Mouse (Mus musculus): Measurements from ENCODE around the gene Tinf2. TPM values are rescaled to one million over a fixed set of nuclear protein-coding genes. Genes with fewer than 3 reads are reported as not detected.

The Tinf2 gene
- 54.5 TPM for polyA plus RNA-seq (2015; fragmentation: Illumina TruSeq; extraction: RNeasy Lipid Tissue Mini Kit (QIAGEN cat#74804); ENCODE audit: insufficient read depth, low replicate concordance)

GRCm38 (mm10) chr14:55681160-55682117, at the start of gene Tinf2:
Tinf2 (minus strand) TSS chr14:55681820.

GRCm38 (mm10) chr14:55721700-55722437, 40.2 kb upstream of the Tinf2 start, which contains the start of gene Rabggta:
Rabggta (minus strand) TSS chr14:55722263.

GRCm38 (mm10) chr14:55713729-55714122, 32.1 kb upstream of the Tinf2 start, which contains the start of gene Tgm1:
Tgm1 (minus strand) TSS chr14:55713926.

GRCm38 (mm10) chr14:55671833-55672740, 9.5 kb downstream of the Tinf2 start, which contains the start of the genes Gmpr2 and Nedd8:
Gmpr2 (plus strand) TSS chr14:55671941.
Nedd8 (minus strand) TSS chr14:55672124.

GRCm38 (mm10) chr14:55659960-55660573, 21.6 kb downstream of the Tinf2 start, which contains the start of gene Mdp1:
Mdp1 (minus strand) TSS chr14:55660508.

GRCm38 (mm10) chr14:55649884-55650283, 31.7 kb downstream of the Tinf2 start, which contains the start of gene Tssk4:
Tssk4 (plus strand) TSS chr14:55650184.

GRCm38 (mm10) chr14:55643060-55643907, 38.3 kb downstream of the Tinf2 start, which contains the start of gene Tm9sf1:
Tm9sf1 (minus strand) TSS chr14:55643806.

GRCm38 (mm10) chr14:55637795-55638194, 43.8 kb downstream of the Tinf2 start, which contains the start of gene Gm49378:
Gm49378 (minus strand) TSS chr14:55637895.

GRCm38 (mm10) chr14:55635523-55636007, 46.1 kb downstream of the Tinf2 start, which contains the start of gene Ipo4:
Ipo4 (minus strand) TSS chr14:55635957.

Other genes with a start within 250 kb of the Tinf2 start
- 26.8 TPM for gene Dhrs4, start 203.1 kb downstream of the Tinf2 start, polyA plus RNA-seq (2015; fragmentation: Illumina TruSeq; extraction: RNeasy Lipid Tissue Mini Kit (QIAGEN cat#74804); ENCODE audit: insufficient read depth, low replicate concordance)
- 0.87 TPM for gene Carmil3, start 191.2 kb downstream of the Tinf2 start, polyA plus RNA-seq (2015; fragmentation: Illumina TruSeq; extraction: RNeasy Lipid Tissue Mini Kit (QIAGEN cat#74804); ENCODE audit: insufficient read depth, low replicate concordance)
- not detected for gene Cpne6, start 171.4 kb downstream of the Tinf2 start, polyA plus RNA-seq (2015; fragmentation: Illumina TruSeq; extraction: RNeasy Lipid Tissue Mini Kit (QIAGEN cat#74804); ENCODE audit: insufficient read depth, low replicate concordance)
- gene Nrl, start 156.8 kb downstream of the Tinf2 start, polyA plus RNA-seq (2015; fragmentation: Illumina TruSeq; extraction: RNeasy Lipid Tissue Mini Kit (QIAGEN cat#74804); ENCODE audit: insufficient read depth, low replicate concordance): not detected
- gene Pck2, start 141.6 kb downstream of the Tinf2 start, polyA plus RNA-seq (2015; fragmentation: Illumina TruSeq; extraction: RNeasy Lipid Tissue Mini Kit (QIAGEN cat#74804); ENCODE audit: insufficient read depth, low replicate concordance): 23.0 TPM
- 64.7 TPM for gene Dcaf11, start 121.8 kb downstream of the Tinf2 start, polyA plus RNA-seq (2015; fragmentation: Illumina TruSeq; extraction: RNeasy Lipid Tissue Mini Kit (QIAGEN cat#74804); ENCODE audit: insufficient read depth, low replicate concordance)
- not detected for gene A730061H03Rik, start 121.4 kb downstream of the Tinf2 start, polyA plus RNA-seq (2015; fragmentation: Illumina TruSeq; extraction: RNeasy Lipid Tissue Mini Kit (QIAGEN cat#74804); ENCODE audit: insufficient read depth, low replicate concordance)
- not detected for gene Fitm1, start 106.2 kb downstream of the Tinf2 start, polyA plus RNA-seq (2015; fragmentation: Illumina TruSeq; extraction: RNeasy Lipid Tissue Mini Kit (QIAGEN cat#74804); ENCODE audit: insufficient read depth, low replicate concordance)
- gene Psme1, start 103.7 kb downstream of the Tinf2 start, polyA plus RNA-seq (2015; fragmentation: Illumina TruSeq; extraction: RNeasy Lipid Tissue Mini Kit (QIAGEN cat#74804); ENCODE audit: insufficient read depth, low replicate concordance): 474 TPM
- 11.9 TPM for gene Emc9, start 96.5 kb downstream of the Tinf2 start, polyA plus RNA-seq (2015; fragmentation: Illumina TruSeq; extraction: RNeasy Lipid Tissue Mini Kit (QIAGEN cat#74804); ENCODE audit: insufficient read depth, low replicate concordance)
- 451 TPM for gene Psme2, start 90.7 kb downstream of the Tinf2 start, polyA plus RNA-seq (2015; fragmentation: Illumina TruSeq; extraction: RNeasy Lipid Tissue Mini Kit (QIAGEN cat#74804); ENCODE audit: insufficient read depth, low replicate concordance)
- gene Rnf31, start 90.1 kb downstream of the Tinf2 start, polyA plus RNA-seq (2015; fragmentation: Illumina TruSeq; extraction: RNeasy Lipid Tissue Mini Kit (QIAGEN cat#74804); ENCODE audit: insufficient read depth, low replicate concordance): 67.4 TPM
- gene Irf9, start 78.2 kb downstream of the Tinf2 start, polyA plus RNA-seq (2015; fragmentation: Illumina TruSeq; extraction: RNeasy Lipid Tissue Mini Kit (QIAGEN cat#74804); ENCODE audit: insufficient read depth, low replicate concordance): 106 TPM
- gene Rec8, start 63.8 kb downstream of the Tinf2 start, polyA plus RNA-seq (2015; fragmentation: Illumina TruSeq; extraction: RNeasy Lipid Tissue Mini Kit (QIAGEN cat#74804); ENCODE audit: insufficient read depth, low replicate concordance): 2.6 TPM
- 21.3 TPM for gene Ipo4, start 45.9 kb downstream of the Tinf2 start, polyA plus RNA-seq (2015; fragmentation: Illumina TruSeq; extraction: RNeasy Lipid Tissue Mini Kit (QIAGEN cat#74804); ENCODE audit: insufficient read depth, low replicate concordance)
- gene Gm49378, start 43.9 kb downstream of the Tinf2 start, polyA plus RNA-seq (2015; fragmentation: Illumina TruSeq; extraction: RNeasy Lipid Tissue Mini Kit (QIAGEN cat#74804); ENCODE audit: insufficient read depth, low replicate concordance): 1.5 TPM
- gene Tm9sf1, start 38.0 kb downstream of the Tinf2 start, polyA plus RNA-seq (2015; fragmentation: Illumina TruSeq; extraction: RNeasy Lipid Tissue Mini Kit (QIAGEN cat#74804); ENCODE audit: insufficient read depth, low replicate concordance): 57.7 TPM
- gene Tssk4, start 31.6 kb downstream of the Tinf2 start, polyA plus RNA-seq (2015; fragmentation: Illumina TruSeq; extraction: RNeasy Lipid Tissue Mini Kit (QIAGEN cat#74804); ENCODE audit: insufficient read depth, low replicate concordance): 1.7 TPM
- 71.8 TPM for gene Mdp1, start 21.3 kb downstream of the Tinf2 start, polyA plus RNA-seq (2015; fragmentation: Illumina TruSeq; extraction: RNeasy Lipid Tissue Mini Kit (QIAGEN cat#74804); ENCODE audit: insufficient read depth, low replicate concordance)
- 54.9 TPM for gene Gmpr2, start 9.9 kb downstream of the Tinf2 start, polyA plus RNA-seq (2015; fragmentation: Illumina TruSeq; extraction: RNeasy Lipid Tissue Mini Kit (QIAGEN cat#74804); ENCODE audit: insufficient read depth, low replicate concordance)
- gene Nedd8, start 9.7 kb downstream of the Tinf2 start, polyA plus RNA-seq (2015; fragmentation: Illumina TruSeq; extraction: RNeasy Lipid Tissue Mini Kit (QIAGEN cat#74804); ENCODE audit: insufficient read depth, low replicate concordance): 226 TPM
- gene Tgm1, start 32.1 kb upstream of the Tinf2 start, polyA plus RNA-seq (2015; fragmentation: Illumina TruSeq; extraction: RNeasy Lipid Tissue Mini Kit (QIAGEN cat#74804); ENCODE audit: insufficient read depth, low replicate concordance): 15.3 TPM
- gene Rabggta, start 40.4 kb upstream of the Tinf2 start, polyA plus RNA-seq (2015; fragmentation: Illumina TruSeq; extraction: RNeasy Lipid Tissue Mini Kit (QIAGEN cat#74804); ENCODE audit: insufficient read depth, low replicate concordance): 19.2 TPM
- gene Dhrs1, start 63.9 kb upstream of the Tinf2 start, polyA plus RNA-seq (2015; fragmentation: Illumina TruSeq; extraction: RNeasy Lipid Tissue Mini Kit (QIAGEN cat#74804); ENCODE audit: insufficient read depth, low replicate concordance): 90.3 TPM
- 22.0 TPM for gene Nop9, start 63.9 kb upstream of the Tinf2 start, polyA plus RNA-seq (2015; fragmentation: Illumina TruSeq; extraction: RNeasy Lipid Tissue Mini Kit (QIAGEN cat#74804); ENCODE audit: insufficient read depth, low replicate concordance)
- gene Cideb, start 76.6 kb upstream of the Tinf2 start, polyA plus RNA-seq (2015; fragmentation: Illumina TruSeq; extraction: RNeasy Lipid Tissue Mini Kit (QIAGEN cat#74804); ENCODE audit: insufficient read depth, low replicate concordance): not detected
- gene Ltb4r2, start 79.6 kb upstream of the Tinf2 start, polyA plus RNA-seq (2015; fragmentation: Illumina TruSeq; extraction: RNeasy Lipid Tissue Mini Kit (QIAGEN cat#74804); ENCODE audit: insufficient read depth, low replicate concordance): 0.28 TPM
- 1.8 TPM for gene Ltb4r1, start 84.1 kb upstream of the Tinf2 start, polyA plus RNA-seq (2015; fragmentation: Illumina TruSeq; extraction: RNeasy Lipid Tissue Mini Kit (QIAGEN cat#74804); ENCODE audit: insufficient read depth, low replicate concordance)
- 3.7 TPM for gene Adcy4, start 102.3 kb upstream of the Tinf2 start, polyA plus RNA-seq (2015; fragmentation: Illumina TruSeq; extraction: RNeasy Lipid Tissue Mini Kit (QIAGEN cat#74804); ENCODE audit: insufficient read depth, low replicate concordance)
- gene Ripk3, start 107.0 kb upstream of the Tinf2 start, polyA plus RNA-seq (2015; fragmentation: Illumina TruSeq; extraction: RNeasy Lipid Tissue Mini Kit (QIAGEN cat#74804); ENCODE audit: insufficient read depth, low replicate concordance): 53.5 TPM
- 3.8 TPM for gene Nfatc4, start 141.3 kb upstream of the Tinf2 start, polyA plus RNA-seq (2015; fragmentation: Illumina TruSeq; extraction: RNeasy Lipid Tissue Mini Kit (QIAGEN cat#74804); ENCODE audit: insufficient read depth, low replicate concordance)
- gene Nynrin, start 172.2 kb upstream of the Tinf2 start, polyA plus RNA-seq (2015; fragmentation: Illumina TruSeq; extraction: RNeasy Lipid Tissue Mini Kit (QIAGEN cat#74804); ENCODE audit: insufficient read depth, low replicate concordance): 2.3 TPM
- 0.12 TPM for gene Cbln3, start 202.6 kb upstream of the Tinf2 start, polyA plus RNA-seq (2015; fragmentation: Illumina TruSeq; extraction: RNeasy Lipid Tissue Mini Kit (QIAGEN cat#74804); ENCODE audit: insufficient read depth, low replicate concordance)
- gene Khnyn, start 203.1 kb upstream of the Tinf2 start, polyA plus RNA-seq (2015; fragmentation: Illumina TruSeq; extraction: RNeasy Lipid Tissue Mini Kit (QIAGEN cat#74804); ENCODE audit: insufficient read depth, low replicate concordance): 59.4 TPM
- gene Sdr39u1, start 218.5 kb upstream of the Tinf2 start, polyA plus RNA-seq (2015; fragmentation: Illumina TruSeq; extraction: RNeasy Lipid Tissue Mini Kit (QIAGEN cat#74804); ENCODE audit: insufficient read depth, low replicate concordance): 28.8 TPM

All from spleen, adult 10 weeks (tissue).